ENCODE assay signal across 23 mouse cellular contexts in the genomic region with DNA sequence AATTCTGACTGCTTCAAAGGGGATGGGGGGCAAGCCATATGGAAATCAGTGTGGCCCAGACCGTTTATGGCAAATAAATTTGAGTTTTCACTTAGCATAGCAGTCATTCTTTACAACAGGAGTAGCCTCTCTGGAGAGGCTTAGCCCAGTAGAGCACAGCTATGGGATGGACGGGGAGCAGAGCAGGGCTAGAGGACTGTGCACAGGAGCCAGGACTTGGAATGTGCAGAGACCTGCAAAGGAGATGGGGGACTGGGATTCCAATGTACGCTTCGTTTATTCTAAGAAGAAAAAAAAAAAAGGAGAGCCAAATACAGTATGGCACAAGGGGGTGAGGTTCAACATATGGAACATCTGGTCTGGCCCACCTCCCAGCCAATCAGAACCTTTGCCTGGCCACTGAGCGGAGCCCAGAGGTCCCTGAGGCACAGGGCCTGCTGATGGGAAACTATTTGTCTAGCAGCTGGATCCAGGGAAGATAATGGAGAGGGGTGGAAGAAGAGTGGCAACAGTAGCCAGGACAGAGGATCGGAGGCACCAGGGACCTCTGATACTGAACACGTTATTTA.
DNase-seq lines count a peak whose midpoint lies in the region; ATAC-seq and TF ChIP-seq lines count a peak whose summit lies in the region.
"Had no signal": no experiment of that assay in that cellular context is flagged by ENCODE, and none has a peak within 500 bp of the region (broad histone marks: within the 10 kb centered on the region; RNA-seq: fewer than 3 reads in every experiment).

No protein-coding gene starts in this region.

- TF ChIP-seq CTCF in stomach, postnatal 0 days (IDR thresholded peaks at IDR 0.05; ENCODE audit: low read depth), result no peak

- WGBS in hindbrain, embryonic 10.5 days, result 66% methylated on average over 7 of the region's 7 CpGs
- 53% methylated on average over 7 of the region's 7 CpGs for WGBS in hindbrain, embryonic 11.5 days
- 42% methylated on average over 7 of the region's 7 CpGs for WGBS in stomach, embryonic 14.5 days
- 56% methylated on average over 7 of the region's 7 CpGs for WGBS in stomach, postnatal 0 days
- 26% methylated on average over 7 of the region's 7 CpGs for WGBS in limb, embryonic 13.5 days

- peaks cover 45% of the 10 kb centered on the region for H3K4me1 ChIP-seq in hindbrain, embryonic 10.5 days (replicated peaks)
- no peaks in the 10 kb centered on the region for H3K4me1 ChIP-seq in hindbrain, embryonic 11.5 days (replicated peaks; ENCODE audit: control insufficient read depth, insufficient read depth, low read length)
- H3K4me1 ChIP-seq in stomach, embryonic 14.5 days (ENCODE audit: control insufficient read depth, insufficient read depth, low read length), result peaks cover 10% of the 10 kb centered on the region
- H3K4me1 ChIP-seq in stomach, postnatal 0 days (replicated peaks; ENCODE audit: control insufficient read depth, insufficient read depth), result no peaks in the 10 kb centered on the region
- H3K4me1 ChIP-seq in limb, embryonic 13.5 days, result peaks cover 61% of the 10 kb centered on the region
- H3K4me1 ChIP-seq: megakaryocyte, embryonic 14.5 days had no signal

- H3K9ac ChIP-seq in hindbrain, embryonic 11.5 days (ENCODE audit: low read depth, low read length), result no peak overlapping the region
- no peak overlapping the region for H3K9ac ChIP-seq in stomach, embryonic 14.5 days (replicated peaks; ENCODE audit: low read depth, low read length)
- no peak overlapping the region for H3K9ac ChIP-seq in stomach, postnatal 0 days (ENCODE audit: low read length)
- no peak overlapping the region for H3K9ac ChIP-seq in limb, embryonic 13.5 days
- H3K9ac ChIP-seq: heart, embryonic 13.5 days; hindbrain, embryonic 15.5 days; liver, embryonic 14.5 days; midbrain, embryonic 15.5 days had no signal

- TF ChIP-seq EP300 in stomach, postnatal 0 days (optimal IDR thresholded peaks at IDR 0.05), result no peak

- H3K27me3 ChIP-seq in hindbrain, embryonic 10.5 days (ENCODE audit: insufficient read depth, poor library complexity, severe bottlenecking), result 0 out of 2 replicates have a peak, but pooled peaks cover 5% of the 10 kb centered on the region
- H3K27me3 ChIP-seq in hindbrain, embryonic 11.5 days (ENCODE audit: control insufficient read depth, insufficient read depth, low read length), result no peaks in the 10 kb centered on the region
- H3K27me3 ChIP-seq in stomach, embryonic 14.5 days (ENCODE audit: control insufficient read depth, insufficient read depth, low read length), result no peaks in the 10 kb centered on the region
- H3K27me3 ChIP-seq in stomach, postnatal 0 days (ENCODE audit: control insufficient read depth, insufficient read depth, low read length), result no peaks in the 10 kb centered on the region
- H3K27me3 ChIP-seq in limb, embryonic 13.5 days, result peaks cover 9% of the 10 kb centered on the region; the same call in 1 of the 2 replicates
- H3K27me3 ChIP-seq: CH12.LX; hindbrain, embryonic 15.5 days; megakaryocyte, embryonic 14.5 days; midbrain, embryonic 15.5 days had no signal

- no peak; the same call in 1 of the 2 replicates for ATAC-seq in hindbrain, embryonic 11.5 days (ENCODE audit: low FRiP score)
- peak; percentile 40; the same call in 1 of the 2 replicates for ATAC-seq in stomach, embryonic 14.5 days (ENCODE audit: insufficient number of reproducible peaks, insufficient read depth, low FRiP score, low read depth)
- ATAC-seq in stomach, postnatal 0 days (ENCODE audit: low FRiP score, low TSS enrichment), result no peak
- peak; percentile 52; the same call in 1 of the 2 replicates for ATAC-seq in limb, embryonic 13.5 days (ENCODE audit: low FRiP score, low read depth)
- ATAC-seq: forebrain, embryonic 14.5 days; midbrain, embryonic 15.5 days had no signal

- H3K9me3 ChIP-seq in hindbrain, embryonic 10.5 days, result no peaks in the 10 kb centered on the region
- no peaks in the 10 kb centered on the region for H3K9me3 ChIP-seq in hindbrain, embryonic 11.5 days (ENCODE audit: control insufficient read depth, low read length)
- no peaks in the 10 kb centered on the region for H3K9me3 ChIP-seq in stomach, embryonic 14.5 days (ENCODE audit: control insufficient read depth, low read depth, low read length)
- no peaks in the 10 kb centered on the region for H3K9me3 ChIP-seq in stomach, postnatal 0 days (ENCODE audit: control insufficient read depth, low read length)
- no peaks in the 10 kb centered on the region for H3K9me3 ChIP-seq in limb, embryonic 13.5 days
- H3K9me3 ChIP-seq: heart, embryonic 13.5 days; hindbrain, embryonic 15.5 days; midbrain, embryonic 15.5 days had no signal

- H3K27ac ChIP-seq in hindbrain, embryonic 10.5 days, result 0 out of 2 replicates have a peak overlapping the region, but pooled peaks have one; percentile 67
- no peak overlapping the region for H3K27ac ChIP-seq in hindbrain, embryonic 11.5 days (ENCODE audit: low read depth, low read length)
- no peak overlapping the region for H3K27ac ChIP-seq in stomach, embryonic 14.5 days (ENCODE audit: low read length)
- H3K27ac ChIP-seq in stomach, postnatal 0 days (replicated peaks), result no peak overlapping the region
- peak overlapping the region; percentile 8; the same call in 1 of the 2 replicates for H3K27ac ChIP-seq in limb, embryonic 13.5 days
- H3K27ac ChIP-seq: heart, embryonic 13.5 days; hindbrain, embryonic 15.5 days; kidney, postnatal 0 days; liver, embryonic 14.5 days; midbrain, embryonic 15.5 days had no signal

- no peak overlapping the region for H3K4me2 ChIP-seq in hindbrain, embryonic 11.5 days (replicated peaks; ENCODE audit: low read depth, low read length)
- H3K4me2 ChIP-seq in stomach, embryonic 14.5 days (replicated peaks; ENCODE audit: low read depth, low read length), result no peak overlapping the region
- H3K4me2 ChIP-seq in stomach, postnatal 0 days (replicated peaks; ENCODE audit: low read depth), result no peak overlapping the region
- no peak overlapping the region for H3K4me2 ChIP-seq in limb, embryonic 13.5 days (replicated peaks)
- H3K4me2 ChIP-seq: heart, embryonic 13.5 days; hindbrain, embryonic 15.5 days; midbrain, embryonic 15.5 days had no signal

- H3K36me3 ChIP-seq in hindbrain, embryonic 10.5 days, result peaks cover 14% of the 10 kb centered on the region; the same call in 1 of the 2 replicates
- no peaks in the 10 kb centered on the region for H3K36me3 ChIP-seq in hindbrain, embryonic 11.5 days (ENCODE audit: control insufficient read depth, insufficient read depth, low read length)
- no peaks in the 10 kb centered on the region for H3K36me3 ChIP-seq in stomach, embryonic 14.5 days (ENCODE audit: control insufficient read depth, insufficient read depth, low read length)
- no peaks in the 10 kb centered on the region for H3K36me3 ChIP-seq in stomach, postnatal 0 days (ENCODE audit: control insufficient read depth, insufficient read depth, low read length)
- H3K36me3 ChIP-seq in limb, embryonic 13.5 days, result peaks cover 7% of the 10 kb centered on the region; the same call in 1 of the 2 replicates
- H3K36me3 ChIP-seq: heart, embryonic 13.5 days; hindbrain, embryonic 15.5 days had no signal

- DNase-seq in hindbrain, embryonic 10.5 days (ENCODE audit: low spot score), result peak; percentile 41
- no peak for DNase-seq in hindbrain, embryonic 11.5 days (ENCODE audit: low spot score)
- no peak for DNase-seq in stomach, postnatal 0 days (ENCODE audit: low spot score)
- DNase-seq in spleen, adult 18-20 months, result no peak
- DNase-seq in right cerebral cortex, adult 2 months (ENCODE audit: low spot score in 2 of 2), result no peak
- DNase-seq: adrenal gland, postnatal 36 days; cerebellum, adult 2 months; gastrocnemius, postnatal 14 days; kidney, adult 18-20 months; lung, postnatal 10 days; thymus, adult 18-20 months had no signal

- H3K4me3 ChIP-seq in hindbrain, embryonic 10.5 days, result no peak overlapping the region
- no peak overlapping the region for H3K4me3 ChIP-seq in hindbrain, embryonic 11.5 days (ENCODE audit: low read depth, low read length)
- H3K4me3 ChIP-seq in stomach, embryonic 14.5 days (ENCODE audit: low read depth, low read length), result no peak overlapping the region
- H3K4me3 ChIP-seq in stomach, postnatal 0 days (ENCODE audit: low read depth, low read length), result no peak overlapping the region
- H3K4me3 ChIP-seq in limb, embryonic 13.5 days, result no peak overlapping the region
- H3K4me3 ChIP-seq: erythroblast, embryonic 14.5 days; heart, embryonic 13.5 days; hindbrain, embryonic 15.5 days; megakaryocyte, embryonic 14.5 days; midbrain, embryonic 15.5 days; myocyte had no signal

Comparison
In these comparisons a context has a peak if more than half of its experiments do, and no peak if none do; other contexts are left out.
1. H3K27ac ChIP-seq: peak in hindbrain, embryonic 10.5 days (single experiment) and limb, embryonic 13.5 days (single experiment); none in hindbrain, embryonic 11.5 days (single experiment), stomach, embryonic 14.5 days (single experiment) and stomach, postnatal 0 days (single experiment).
2. ATAC-seq: peak in stomach, embryonic 14.5 days (single experiment) and limb, embryonic 13.5 days (single experiment); none in hindbrain, embryonic 11.5 days (single experiment) and stomach, postnatal 0 days (single experiment).